Mouse (Mus musculus) ovary, adult 18-20 months (tissue): ENCODE data around the gene Olfr556.
"Not testable (repeated sequence)": the region's sequence is repeated elsewhere in the genome, so short reads cannot be mapped to it uniquely, and the experiment has no call there.

ENCODE experiments used
- DNase-seq: peaks from one replicate; pipeline ENCODE4 v3.0.0; 2022; ENCODE audit warnings: low spot score, mixed read lengths

Gene Olfr556

GRCm38 (mm10) chr7:102664599-102664998, at the start of gene Olfr556:
Olfr556 (plus strand) TSS chr7:102664899.
- DNase-seq: no peak

- DNase-seq: no peak
Measured at GRCm38 (mm10) chr7:102618118-102618517, 46.6 kb upstream of the Olfr556 start, which contains the start of gene Olfr553. Olfr553 (minus strand) TSS chr7:102618218.

GRCm38 (mm10) chr7:102619608-102620007, 45.1 kb upstream of the Olfr556 start:
- no peak for DNase-seq

- DNase-seq: not testable (repeated sequence)
Measured at GRCm38 (mm10) chr7:102620368-102620767, 44.3 kb upstream of the Olfr556 start.

GRCm38 (mm10) chr7:102636665-102637064, 28.0 kb upstream of the Olfr556 start:
- no peak for DNase-seq

- DNase-seq: no peak
Measured at GRCm38 (mm10) chr7:102638132-102638531, 26.6 kb upstream of the Olfr556 start, which contains the start of gene Olfr554. Olfr554 (plus strand) TSS chr7:102638432.

GRCm38 (mm10) chr7:102644945-102645344, 19.8 kb upstream of the Olfr556 start:
- DNase-seq: not testable (repeated sequence)

GRCm38 (mm10) chr7:102658523-102658922, 6.2 kb upstream of the Olfr556 start, which contains the start of gene Olfr555:
Olfr555 (plus strand) TSS chr7:102658823.
- DNase-seq: no peak

- DNase-seq: no peak
Measured at GRCm38 (mm10) chr7:102665378-102665777, 679 bp downstream of the Olfr556 start.

- no peak for DNase-seq
Measured at GRCm38 (mm10) chr7:102676225-102676624, 11.5 kb downstream of the Olfr556 start.

- DNase-seq: no peak
Measured at GRCm38 (mm10) chr7:102681916-102682315, 17.2 kb downstream of the Olfr556 start.

GRCm38 (mm10) chr7:102686944-102687501, 22.3 kb downstream of the Olfr556 start, which contains the start of gene Trim68:
Trim68 (minus strand) TSS chr7:102687327.
- peak; percentile 89 for DNase-seq

GRCm38 (mm10) chr7:102695358-102696125, 30.8 kb downstream of the Olfr556 start, which contains the start of gene Olfr557:
Olfr557 (plus strand) TSS chr7:102695910.
- no peak for DNase-seq

- no peak for DNase-seq
Measured at GRCm38 (mm10) chr7:102698461-102698860, 33.8 kb downstream of the Olfr556 start.

- DNase-seq: no peak
Measured at GRCm38 (mm10) chr7:102701915-102702314, 37.2 kb downstream of the Olfr556 start, which contains the start of gene Olfr558. Olfr558 (plus strand) TSS chr7:102702215.

GRCm38 (mm10) chr7:102718970-102719369, 54.3 kb downstream of the Olfr556 start, which contains the start of gene Olfr33:
Olfr33 (minus strand) TSS chr7:102719070.
- no peak for DNase-seq
